Mouse (Mus musculus) naive thymus-derived CD4-positive, alpha-beta T cell, adult 5 months (primary cell): ENCODE data around the gene Sec22c. TPM values are rescaled to one million over a fixed set of nuclear protein-coding genes. Genes with fewer than 3 reads are reported as not detected.

ENCODE experiments used
- polyA plus RNA-seq: library from polyadenylated mRNA; unstranded; fragments of 100-300 nt; shearing (Covaris generic); gene quantifications from one replicate; pipeline ENCODE4 v1.2.1, GENCODE M21; 2017

Gene Sec22c
- 41.5 TPM for polyA plus RNA-seq

GRCm38 (mm10) chr9:121704646-121705625 lies at the start of gene Sec22c:
Gene Sec22c (minus strand): TSS chr9:121705490.

DNA sequence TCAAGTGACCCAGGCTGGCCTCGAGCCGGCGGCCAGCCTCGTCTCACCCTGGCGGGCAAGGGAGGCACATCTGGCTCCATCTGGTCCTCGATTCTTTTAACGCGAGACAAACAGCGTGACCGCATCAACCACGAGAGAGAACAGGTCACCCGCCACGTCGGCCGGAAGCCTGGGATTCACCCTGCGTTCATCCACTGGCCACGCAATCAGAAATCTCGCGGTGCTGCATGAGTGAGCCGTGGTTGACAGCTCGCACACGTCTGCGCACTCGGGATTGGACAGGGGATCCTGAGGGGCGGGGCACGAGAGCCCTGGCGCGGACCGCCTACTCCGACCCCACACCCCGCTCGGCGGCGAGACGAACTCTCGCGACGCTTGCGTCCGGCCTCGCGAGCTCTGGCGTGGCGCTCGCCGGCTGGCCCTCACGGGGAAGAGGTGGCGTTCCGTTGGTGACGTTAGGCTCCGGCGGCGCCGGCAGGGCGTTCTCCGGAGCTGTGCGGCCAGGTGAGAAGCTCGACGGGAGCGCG lies 13.6 kb upstream of the Sec22c start, which contains the start of gene Nktr:
Gene Nktr (plus strand): TSS at position 378 of the 527 bp plus-strand sequence.

GRCm38 (mm10) chr9:121709898-121710583 lies 4.8 kb upstream of the Sec22c start, which contains the start of gene Ss18l2:
Gene Ss18l2 (plus strand): TSS chr9:121710329.

GRCm38 (mm10) chr9:121642401-121643181 lies 62.7 kb downstream of the Sec22c start, which contains the start of gene Vipr1:
Gene Vipr1 (plus strand): TSS chr9:121642716.

DNA sequence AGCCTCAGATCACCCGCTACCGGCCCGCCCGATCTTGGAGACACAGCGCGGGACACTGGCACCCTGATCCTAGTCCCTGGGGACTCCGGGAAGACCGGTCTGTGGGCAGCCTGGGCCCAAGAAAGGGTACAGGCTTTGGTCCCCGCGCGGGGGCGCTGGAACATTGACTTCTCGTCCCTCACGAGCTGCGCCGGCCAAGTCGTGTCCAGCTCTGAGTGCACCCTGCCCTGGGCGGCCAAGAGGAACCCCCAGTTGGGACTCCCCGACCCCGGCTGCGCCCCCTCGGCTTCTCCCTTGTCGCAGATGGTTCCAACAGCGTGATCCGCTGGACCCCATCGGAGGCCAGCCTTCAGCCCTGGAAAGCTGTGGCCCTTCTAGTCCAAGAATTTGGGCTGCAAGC lies 63.3 kb downstream of the Sec22c start, which contains the start of gene Lyzl4:
Gene Lyzl4 (minus strand): TSS at position 96 of the 400 bp plus-strand sequence.

Other genes with a start within 250 kb of the Sec22c start
- not detected for gene Cck, start 209.8 kb downstream of the Sec22c start, polyA plus RNA-seq
- gene Lyzl4, start 63.4 kb downstream of the Sec22c start, polyA plus RNA-seq: not detected
- gene Vipr1, start 62.8 kb downstream of the Sec22c start, polyA plus RNA-seq: 85.6 TPM
- 21.6 TPM for gene Ss18l2, start 4.8 kb upstream of the Sec22c start, polyA plus RNA-seq
- gene Nktr, start 13.7 kb upstream of the Sec22c start, polyA plus RNA-seq: 177 TPM
- not detected for gene Zfp651, start 53.8 kb upstream of the Sec22c start, polyA plus RNA-seq
- not detected for gene Klhl40, start 72.1 kb upstream of the Sec22c start, polyA plus RNA-seq
- gene Hhatl, start 87.0 kb upstream of the Sec22c start, polyA plus RNA-seq: not detected
- not detected for gene Ccdc13, start 134.0 kb upstream of the Sec22c start, polyA plus RNA-seq
- gene Higd1a, start 152.9 kb upstream of the Sec22c start, polyA plus RNA-seq: 79.7 TPM
- not detected for gene Ackr2, start 192.9 kb upstream of the Sec22c start, polyA plus RNA-seq
- not detected for gene Cyp8b1, start 210.8 kb upstream of the Sec22c start, polyA plus RNA-seq
- not detected for gene Fam198a, start 245.5 kb upstream of the Sec22c start, polyA plus RNA-seq